Mouse (Mus musculus) brown adipose tissue, adult 24 weeks (tissue): ENCODE results near the gene Nlgn1. TPM values are rescaled to one million over a fixed set of nuclear protein-coding genes. Genes with fewer than 3 reads are reported as not detected.

Source experiments
- H3K27ac ChIP-seq: fragments of 200-500 bp; replicated peaks from 2 replicates; pipeline ENCODE4 v1.5.1; 2012; ENCODE audit warnings: low read depth, mild to moderate bottlenecking, low read length
- H3K4me1 ChIP-seq: fragments of 200-500 bp; 2 replicates; pipeline ENCODE4 v1.6.1; 2012; ENCODE audit warnings: low read length, mixed read lengths; ENCODE audit not compliant: control insufficient read depth, insufficient read depth, insufficient read length
- H3K4me3 ChIP-seq: fragments of 200-500 bp; 2 replicates; pipeline ENCODE4 v1.5.1; 2012; ENCODE audit warnings: low read depth, mild to moderate bottlenecking, low read length, moderate library complexity; ENCODE audit not compliant: insufficient read depth
- polyA plus RNA-seq: library from polyadenylated mRNA; stranded (reverse); fragments of >200 nt; gene quantifications from 2 replicates; pipeline ENCODE4 v1.2.4, GENCODE M21; 2012; ENCODE audit not compliant: missing spikeins, insufficient read depth, insufficient read length

Gene Nlgn1
- polyA plus RNA-seq, 1 experiment = not detected

DNA sequence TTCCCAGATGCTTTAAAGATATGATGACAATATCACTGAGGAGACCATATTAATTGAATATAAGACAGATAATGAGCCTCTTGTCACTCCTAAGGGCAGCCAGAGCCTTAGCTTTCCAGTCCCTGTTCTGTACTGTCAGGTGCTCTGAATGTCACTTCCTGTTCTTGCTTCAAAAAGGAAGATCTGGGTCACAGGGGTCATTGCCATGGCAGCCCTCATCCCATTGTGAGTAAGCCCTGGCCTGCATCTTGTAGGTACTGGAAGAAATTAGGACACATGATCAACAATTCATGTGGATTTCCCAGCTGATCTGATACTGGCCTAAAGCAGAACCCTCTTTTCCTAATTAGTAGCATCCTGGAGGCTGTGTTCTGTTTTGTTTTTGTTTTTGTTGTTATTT, 463.1 kb downstream of the Nlgn1 start:
- Histone ChIP-seq H3K27ac (no peak overlapping the region), H3K4me3 (no peak overlapping the region), H3K4me1 (no peaks in the 10 kb centered on the region)

DNA sequence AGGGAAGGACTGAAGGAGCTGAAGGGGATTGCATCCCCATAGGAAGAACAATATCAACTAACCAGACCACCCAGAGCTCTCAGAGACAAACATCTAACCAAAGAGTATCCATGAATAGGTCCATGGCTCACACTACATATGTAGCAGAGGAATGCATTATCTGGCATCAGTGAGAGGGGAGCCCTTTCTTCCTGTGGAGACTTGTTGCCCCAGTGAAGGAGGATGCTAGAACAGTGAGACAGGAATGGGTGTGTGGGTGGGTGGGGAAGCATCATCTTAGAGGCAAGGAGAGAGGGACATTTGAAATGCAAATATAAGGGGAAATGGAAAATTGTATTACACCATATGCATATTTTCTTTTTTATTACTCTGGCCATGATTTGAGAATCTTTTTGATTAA, 473.9 kb downstream of the Nlgn1 start:
- Histone ChIP-seq H3K4me1 (no peaks in the 10 kb centered on the region), H3K27ac (no peak overlapping the region), H3K4me3 (no peak overlapping the region)

DNA sequence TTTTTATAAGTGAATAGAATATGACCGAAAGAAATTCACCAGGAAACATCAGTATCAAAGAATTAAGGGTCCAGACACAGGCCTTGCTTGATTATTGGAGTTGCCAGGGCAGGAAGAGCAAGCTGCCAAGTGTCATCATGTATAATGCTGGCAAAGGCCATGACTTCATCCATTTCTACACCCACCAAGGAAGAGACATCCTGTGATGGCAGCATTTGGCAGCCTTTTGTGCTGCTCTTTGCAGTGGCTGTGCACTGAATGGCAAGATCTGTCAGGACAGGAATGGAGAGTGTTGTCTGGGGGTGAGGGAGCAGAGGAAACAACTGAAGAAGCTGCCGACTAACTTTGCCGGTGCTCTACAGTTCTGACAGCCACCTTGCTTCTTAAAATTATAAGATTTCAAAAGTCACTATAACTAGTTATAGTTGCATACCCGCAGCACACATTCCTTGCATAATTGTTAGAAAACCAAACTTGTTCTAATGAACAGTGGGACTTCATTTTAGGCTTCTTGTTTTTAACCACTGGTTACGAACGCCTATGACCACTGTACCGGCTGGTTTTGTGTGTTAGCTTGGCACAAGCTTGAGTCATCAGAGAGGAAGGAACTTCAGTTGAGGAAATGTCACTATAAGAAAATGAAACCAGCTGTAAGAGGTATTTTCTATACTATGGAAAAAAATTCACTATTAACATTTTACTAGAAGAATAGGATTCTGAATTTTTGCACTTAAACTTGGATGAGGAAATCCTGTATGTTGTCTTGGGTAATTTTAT, 487.4 kb downstream of the Nlgn1 start:
- Histone ChIP-seq H3K27ac (no peak overlapping the region), H3K4me1 (no peaks in the 10 kb centered on the region), H3K4me3 (no peak overlapping the region)

DNA sequence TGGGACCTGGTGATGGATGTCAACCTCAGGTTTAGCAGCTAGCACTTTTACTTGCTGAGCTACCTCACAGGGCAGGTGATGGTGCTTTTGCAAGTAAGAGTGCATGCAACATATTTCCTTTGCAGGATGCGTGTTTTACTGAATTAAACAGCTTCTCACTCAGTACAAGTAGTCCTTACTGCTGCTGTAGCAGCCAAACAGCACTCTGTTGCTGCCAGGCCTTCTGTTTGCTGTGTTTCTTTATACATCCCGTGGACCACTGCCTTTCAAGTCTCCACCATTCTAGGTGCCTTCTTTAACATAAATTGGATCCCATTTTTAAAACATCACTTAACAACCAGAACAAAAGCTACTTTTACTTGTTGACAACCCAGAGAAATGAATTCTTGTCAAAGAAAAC, 502.0 kb downstream of the Nlgn1 start:
- H3K4me1 ChIP-seq = no peaks in the 10 kb centered on the region
- H3K4me3 ChIP-seq = no peak overlapping the region
- no peak overlapping the region for H3K27ac ChIP-seq

DNA sequence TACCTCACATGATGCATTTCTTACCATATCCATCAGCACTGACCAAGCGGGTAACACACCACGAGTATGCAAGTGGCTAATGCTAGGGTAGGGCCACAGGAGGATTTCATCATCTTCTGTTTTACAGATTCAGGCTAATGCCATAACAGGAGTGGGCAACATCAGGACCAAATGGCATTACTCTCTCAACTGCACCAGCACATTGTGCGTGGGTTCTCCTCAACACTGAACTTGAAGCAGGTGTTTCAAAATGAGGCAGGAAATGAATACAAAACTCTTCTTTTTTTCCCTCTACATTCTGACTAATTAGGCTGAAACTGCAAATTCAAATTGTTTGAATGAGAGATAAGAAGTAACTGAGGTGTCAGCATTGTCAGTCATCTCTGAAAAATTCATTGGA, 518.9 kb downstream of the Nlgn1 start:
- H3K4me1 ChIP-seq = no peaks in the 10 kb centered on the region
- H3K27ac ChIP-seq = no peak overlapping the region

DNA sequence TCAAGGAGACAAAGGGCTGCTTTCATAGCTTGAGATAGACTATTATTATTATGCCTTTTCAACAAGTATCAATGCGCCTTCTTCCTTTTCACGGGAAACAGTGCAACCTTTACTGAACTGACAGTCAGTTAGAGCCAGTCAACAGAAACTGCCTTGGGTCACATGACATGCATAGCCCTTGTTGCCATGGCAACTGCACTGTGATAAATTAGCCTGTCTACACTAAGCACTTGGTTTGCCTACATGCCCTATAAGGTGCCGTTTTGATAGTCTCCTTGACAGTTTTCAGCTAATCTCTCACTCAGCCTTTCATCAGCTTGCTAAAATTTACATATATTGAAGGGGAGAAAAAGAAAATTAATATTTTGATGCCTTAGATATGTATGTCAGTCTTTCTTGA, 524.7 kb downstream of the Nlgn1 start:
- H3K27ac ChIP-seq = no peak overlapping the region
- no peak overlapping the region for H3K4me3 ChIP-seq
- H3K4me1 ChIP-seq = no peaks in the 10 kb centered on the region

More for the DNA sequence above, 518.9 kb downstream of the Nlgn1 start:
- H3K4me3 ChIP-seq = no peak overlapping the region

DNA sequence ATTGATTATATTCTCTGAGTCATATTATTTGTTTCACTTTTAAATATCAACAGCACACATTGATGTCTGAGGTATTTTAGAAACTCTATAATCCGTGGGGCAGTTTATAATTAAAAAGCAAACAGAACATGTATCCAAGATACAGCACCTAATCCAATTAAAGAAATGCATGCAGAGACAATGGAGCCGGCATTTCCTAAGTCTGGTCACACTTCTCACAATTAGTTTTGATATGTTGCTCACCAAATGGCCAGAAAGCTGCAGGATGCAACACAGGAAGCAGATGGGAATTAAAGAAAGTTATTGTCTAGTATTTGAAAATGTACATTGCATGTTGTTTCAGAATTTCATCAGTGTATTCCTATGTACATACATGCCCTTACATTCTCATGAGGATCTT, 550.6 kb downstream of the Nlgn1 start:
- Histone ChIP-seq H3K4me1 (no peaks in the 10 kb centered on the region), H3K27ac (no peak overlapping the region), H3K4me3 (no peak overlapping the region)

DNA sequence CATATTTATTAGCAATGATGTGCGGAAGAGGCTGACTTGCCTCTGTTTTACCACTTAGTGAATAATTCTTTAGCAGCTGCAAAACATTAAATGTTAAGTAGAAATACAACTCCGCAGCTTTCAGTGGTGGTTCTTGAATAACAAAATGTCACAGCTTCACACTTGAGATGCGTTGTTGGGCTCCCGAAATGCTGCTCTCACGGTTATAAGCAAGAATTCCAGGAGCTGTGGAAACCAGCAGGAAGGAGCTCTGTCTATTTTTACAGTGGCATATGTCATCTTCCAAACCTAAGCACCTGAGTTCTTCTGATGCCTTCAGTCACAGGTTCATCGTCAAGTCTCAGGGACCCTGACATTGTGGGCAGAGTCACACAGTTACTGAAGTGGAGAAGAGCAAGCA, 556.8 kb downstream of the Nlgn1 start:
- Histone ChIP-seq H3K4me1 (no peaks in the 10 kb centered on the region), H3K4me3 (no peak overlapping the region), H3K27ac (no peak overlapping the region)

DNA sequence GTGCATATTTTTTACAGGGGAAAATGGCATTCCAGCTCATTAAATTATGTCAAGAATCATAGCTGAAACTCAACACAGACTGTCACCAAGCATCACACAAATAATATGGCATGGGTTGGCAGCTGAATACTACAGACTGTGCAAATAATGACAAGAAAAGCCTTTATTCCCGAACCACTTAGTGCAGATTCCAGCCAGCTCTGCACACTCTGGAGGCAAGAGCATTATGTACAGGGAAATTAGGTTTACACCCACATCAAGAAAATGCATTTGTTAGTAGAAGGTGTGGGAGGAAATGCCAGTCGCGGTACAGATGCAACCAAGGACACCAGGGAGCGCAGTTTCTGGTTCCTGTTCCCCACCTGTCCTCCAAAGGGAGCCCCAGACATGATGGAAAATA, 558.4 kb downstream of the Nlgn1 start:
- no peaks in the 10 kb centered on the region for H3K4me1 ChIP-seq
- no peak overlapping the region for H3K4me3 ChIP-seq
- no peak overlapping the region for H3K27ac ChIP-seq

DNA sequence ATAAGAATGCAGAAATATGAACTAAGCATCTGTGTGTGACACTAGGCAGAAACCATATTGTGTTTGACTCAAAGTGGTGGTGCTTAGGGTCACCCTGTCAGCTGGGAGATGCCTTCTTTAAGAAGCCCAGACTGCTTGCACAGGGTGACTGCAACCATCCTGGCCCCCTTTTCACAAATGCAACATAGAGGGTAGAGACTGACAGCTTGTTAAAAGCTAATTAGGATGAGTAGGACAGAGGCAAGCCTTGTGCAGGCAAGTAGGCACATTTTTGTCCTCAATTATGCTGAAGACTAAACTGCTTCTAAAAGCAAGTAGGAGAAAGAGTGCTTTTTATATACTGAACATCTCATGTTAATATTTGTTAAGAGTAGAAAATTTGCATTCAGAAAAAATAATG, 558.8 kb downstream of the Nlgn1 start:
- Histone ChIP-seq H3K27ac (no peak overlapping the region), H3K4me3 (no peak overlapping the region), H3K4me1 (no peaks in the 10 kb centered on the region)

DNA sequence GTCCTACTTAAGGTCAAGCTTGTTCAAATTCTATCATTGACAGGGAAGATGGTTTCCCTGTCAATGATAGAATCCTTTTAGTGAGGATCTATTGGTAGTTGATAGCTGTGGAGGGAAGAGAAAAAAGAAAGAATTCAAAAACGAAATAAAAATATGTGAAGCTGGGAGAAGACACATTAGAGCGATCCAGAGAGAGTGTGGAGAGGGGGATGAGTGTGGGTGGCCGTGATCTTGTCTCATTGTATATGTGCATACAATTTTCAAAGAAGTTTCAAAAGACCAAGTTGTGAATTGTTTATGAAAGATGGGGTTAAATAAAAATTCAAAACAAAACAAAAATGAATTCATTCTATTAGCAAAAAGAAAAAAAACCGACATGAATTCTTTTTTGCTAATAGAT, 568.6 kb downstream of the Nlgn1 start:
- Histone ChIP-seq H3K27ac (no peak overlapping the region), H3K4me3 (no peak overlapping the region), H3K4me1 (no peaks in the 10 kb centered on the region)

DNA sequence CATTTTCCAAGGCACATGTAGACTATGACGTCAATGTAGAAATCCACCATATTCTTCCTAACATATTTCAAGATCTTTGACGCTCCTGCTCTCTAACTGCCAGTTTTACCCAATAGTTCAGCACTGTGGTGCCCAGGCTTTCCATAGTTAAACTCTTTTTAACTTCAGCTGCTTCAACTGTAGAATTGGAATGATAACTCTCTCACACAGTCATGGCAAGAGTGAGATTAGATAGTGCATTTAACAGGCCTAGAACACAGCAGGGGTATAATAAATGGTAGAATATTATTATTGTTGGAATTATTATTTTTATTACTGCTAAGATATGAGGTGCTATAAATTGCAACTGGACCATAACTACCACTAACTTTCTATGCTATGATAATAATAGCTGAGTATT, 574.4 kb downstream of the Nlgn1 start:
- H3K4me1 ChIP-seq = no peaks in the 10 kb centered on the region
- H3K4me3 ChIP-seq = no peak overlapping the region
- H3K27ac ChIP-seq = no peak overlapping the region

DNA sequence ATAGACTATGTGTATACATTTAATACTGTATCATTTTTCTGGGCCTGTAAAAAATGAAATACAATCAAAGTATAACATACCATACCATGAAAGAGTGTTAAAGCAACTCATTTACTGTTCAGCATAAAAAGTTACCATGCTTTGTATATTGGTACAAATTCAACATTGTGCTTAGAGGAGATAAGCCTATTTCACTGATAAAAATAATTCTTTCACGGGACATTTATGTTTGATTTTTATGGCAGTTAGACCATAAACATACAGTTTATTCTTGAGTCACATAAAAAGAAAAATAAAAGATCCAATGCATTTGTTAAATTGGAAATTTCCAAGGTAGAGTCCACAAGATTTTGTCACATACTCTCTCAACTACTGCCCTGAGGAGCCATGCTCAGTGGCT, 608.1 kb downstream of the Nlgn1 start:
- Histone ChIP-seq H3K4me1 (no peaks in the 10 kb centered on the region), H3K4me3 (no peak overlapping the region), H3K27ac (no peak overlapping the region)

DNA sequence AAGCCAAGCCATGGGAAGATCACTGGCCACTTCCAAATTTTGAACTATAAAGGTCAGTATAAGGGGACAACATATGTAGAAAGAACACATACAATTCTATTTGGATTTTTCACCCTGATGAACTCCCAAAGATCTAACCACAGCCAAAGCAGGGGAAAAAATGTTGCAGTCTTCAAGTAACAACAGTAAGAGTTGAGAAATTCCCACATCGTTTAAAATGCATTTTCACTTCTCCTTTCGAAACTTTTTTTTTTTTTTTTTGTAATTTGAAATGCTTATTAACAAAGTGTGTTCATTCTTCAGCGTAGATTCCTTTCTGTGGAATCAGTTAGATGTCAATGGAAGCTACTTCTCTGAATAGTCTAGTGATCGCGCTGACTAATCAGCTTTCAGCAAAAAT, 610.8 kb downstream of the Nlgn1 start:
- Histone ChIP-seq H3K27ac (no peak overlapping the region), H3K4me3 (no peak overlapping the region), H3K4me1 (no peaks in the 10 kb centered on the region)

DNA sequence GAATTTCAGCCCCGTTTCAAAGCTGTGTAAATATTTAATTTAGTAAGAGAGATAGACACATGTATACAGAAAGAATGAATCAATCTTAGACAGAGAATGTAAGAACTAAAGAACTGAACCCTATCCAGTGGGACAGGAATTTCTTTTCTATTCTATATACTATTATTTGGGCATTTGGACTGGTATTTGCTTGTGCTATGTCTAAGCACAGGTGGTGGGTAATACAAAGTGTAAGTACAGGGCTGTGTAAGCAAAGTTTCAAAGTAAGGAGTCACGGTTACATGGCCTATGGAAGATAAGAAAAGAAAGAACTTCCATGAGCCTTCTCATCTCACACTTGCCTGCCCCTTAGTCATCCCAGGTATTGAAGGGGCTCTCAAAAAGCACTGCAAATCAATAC, 624.9 kb downstream of the Nlgn1 start:
- Histone ChIP-seq H3K4me3 (no peak overlapping the region), H3K4me1 (no peaks in the 10 kb centered on the region), H3K27ac (no peak overlapping the region)

DNA sequence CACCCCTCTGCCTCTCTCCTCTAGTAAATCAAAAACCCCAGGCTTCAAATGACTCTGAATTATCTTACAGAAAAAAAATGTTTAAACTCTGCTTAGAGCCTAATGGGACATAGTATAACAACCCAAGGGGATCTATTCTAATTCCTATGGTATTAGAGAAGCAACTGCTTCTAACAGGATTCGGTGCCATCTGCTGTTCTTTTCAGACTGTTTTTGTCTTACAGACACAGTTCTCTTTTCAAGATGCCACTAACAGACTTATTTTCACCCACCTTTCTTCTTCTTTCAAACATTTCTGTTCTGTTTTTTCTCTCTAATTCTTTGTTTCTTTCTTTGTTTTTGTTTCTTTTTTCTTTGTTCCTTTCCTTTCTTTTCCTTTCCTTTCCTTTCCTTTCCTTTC, 635.0 kb downstream of the Nlgn1 start:
- Histone ChIP-seq H3K4me3 (no peak overlapping the region), H3K4me1 (no peaks in the 10 kb centered on the region), H3K27ac (no peak overlapping the region)
